ENCODE assay signal across 8 mouse cellular contexts in genomic region chr17:46162951-46163421, GRCm38 (mm10). TPM values are rescaled to one million over a fixed set of nuclear protein-coding genes. Genes with fewer than 3 reads are reported as not detected.
A peak's percentile ranks its signal among the peaks of the same experiment; 100 is the strongest.
DNase-seq lines count a peak whose midpoint lies in the region; TF ChIP-seq lines count a peak whose summit lies in the region.

No protein-coding gene starts in this region.

- peak overlapping the region; percentile 44; the same call in 1 of the 2 replicates for H3K4me3 ChIP-seq in heart, adult 2 months
- H3K4me3 ChIP-seq in heart, embryonic 10.5 days, result no peak overlapping the region
- peak overlapping the region; percentile 43; the same call in 1 of the 2 replicates for H3K4me3 ChIP-seq in kidney, adult 2 months (ENCODE audit: insufficient read depth, low read depth, low read length)

- 0 out of 2 replicates have a peak, but pooled peaks have one; percentile 12 for TF ChIP-seq EP300 in heart, adult 2 months (IDR thresholded peaks at IDR 0.05; ENCODE audit: insufficient read depth, low read depth, low read length)

- H3K27ac ChIP-seq in heart, adult 2 months, result peak overlapping the region; percentile 65
- H3K27ac ChIP-seq in heart, embryonic 10.5 days, result no peak overlapping the region
- H3K27ac ChIP-seq in kidney, adult 2 months (ENCODE audit: insufficient read depth, low read depth, low read length), result peak overlapping the region; percentile 74

- peak overlapping the region; percentile 40 for H3K9ac ChIP-seq in heart, adult 2 months (ENCODE audit: low read depth, low read length)

- WGBS in heart, adult 2 months, result 33% methylated on average over 9 of the region's 9 CpGs
- 76% methylated on average over 9 of the region's 9 CpGs for WGBS in heart, embryonic 10.5 days
- WGBS in kidney, adult 2 months, result 47% methylated on average over 9 of the region's 9 CpGs

- H3K36me3 ChIP-seq in heart, adult 2 months (ENCODE audit: control insufficient read depth, insufficient read depth, low read length), result no peaks in the 10 kb centered on the region; the same call in 1 of the 2 replicates
- H3K36me3 ChIP-seq in heart, embryonic 10.5 days, result peaks cover 50% of the 10 kb centered on the region
- H3K36me3 ChIP-seq in kidney, adult 2 months (ENCODE audit: control insufficient read depth, insufficient read depth, low read length), result no peaks in the 10 kb centered on the region

- no peaks in the 10 kb centered on the region for H3K79me2 ChIP-seq in heart, adult 2 months (replicated peaks; ENCODE audit: control insufficient read depth, insufficient read depth, low read length)

- H3K4me1 ChIP-seq in heart, adult 2 months (ENCODE audit: control insufficient read depth, insufficient read depth, low read length), result peaks cover 11% of the 10 kb centered on the region
- H3K4me1 ChIP-seq in heart, embryonic 10.5 days, result peaks cover 38% of the 10 kb centered on the region
- H3K4me1 ChIP-seq in kidney, adult 2 months (ENCODE audit: control insufficient read depth, insufficient read depth, low read length), result peaks cover 8% of the 10 kb centered on the region; the same call in 1 of the 2 replicates

- no peaks in the 10 kb centered on the region for H3K27me3 ChIP-seq in heart, adult 2 months (ENCODE audit: control insufficient read depth, insufficient read depth, low read length)
- no peaks in the 10 kb centered on the region for H3K27me3 ChIP-seq in heart, embryonic 10.5 days (ENCODE audit: insufficient read depth, poor library complexity, severe bottlenecking)
- H3K27me3 ChIP-seq in kidney, adult 2 months (replicated peaks; ENCODE audit: control insufficient read depth, insufficient read depth, low read length), result no peaks in the 10 kb centered on the region

- no peak for TF ChIP-seq POLR2A in heart, adult 2 months (IDR thresholded peaks at IDR 0.05; ENCODE audit: insufficient read depth, low read depth, low read length)
- TF ChIP-seq POLR2A in kidney, adult 2 months (IDR thresholded peaks at IDR 0.05; ENCODE audit: low read depth, low read length), result no peak

- TF ChIP-seq CTCF in heart, adult 2 months (IDR thresholded peaks at IDR 0.05), result no peak
- TF ChIP-seq CTCF in kidney, adult 2 months (conservative IDR thresholded peaks at IDR 0.05; ENCODE audit: insufficient read depth, insufficient read length, low read depth, low read length), result no peak

- H3K9me3 ChIP-seq in heart, embryonic 10.5 days, result no peaks in the 10 kb centered on the region

- intact Hi-C loops in heart, adult 2 months (cut with DNase I), result loop anchor here (10.0 kb wide), 1 partner anchor 428 kb away; the partner anchor contains the start of gene 1600014C23Rik

- peak in 1 of 2 experiments; percentile 56 for DNase-seq in heart, adult 2 months
- no peak for DNase-seq in heart, embryonic 10.5 days (ENCODE audit: low spot score)
- DNase-seq in adrenal gland, postnatal 36 days, result peak; percentile 37 to 49
- DNase-seq in kidney, adult 2 months, result peak; percentile 76
- peak; percentile 81 for DNase-seq in lung, postnatal 10 days
- peak; percentile 83 for DNase-seq in thymus, postnatal 0 days (ENCODE audit: low spot score)
- no peak for DNase-seq in layer of hippocampus, adult 8-10 months (ENCODE audit: low spot score in 2 of 2)
- no peak for DNase-seq in left cerebral cortex, adult 8-10 months (ENCODE audit: low spot score in 2 of 2)

RNA-seq across cellular contexts. Expression of gene Gtpbp2, which starts 2.2 kb away (rescaled TPM):
- total RNA-seq in heart, adult 2 months (2021), result 10 to 100 TPM; 55.2 to 57.3 TPM
- polyA plus RNA-seq in heart, adult 2 months (2012; rRNA removed), result 94.4 and 132 TPM in 2 replicates
- 32.3 and 34.9 TPM in 2 replicates for polyA plus RNA-seq in heart, embryonic 10.5 days (2016; fragmentation: Nextera tagmentation; extraction: Ambion mirVana)
- 10 to 100 TPM; 67.4 to 78.1 TPM for total RNA-seq in adrenal gland, postnatal 36 days (2021)
- polyA plus RNA-seq in kidney, adult 2 months (2012; rRNA removed), result 69.7 and 80.4 TPM in 2 replicates
- 31.4 and 37.6 TPM in 2 replicates for polyA plus RNA-seq in thymus, postnatal 0 days (2015; fragmentation: Nextera tagmentation; extraction: Ambion mirVana)
- total RNA-seq in layer of hippocampus, adult 8-10 months (2022), result 100 to 1,000 TPM; 114 to 165 (median 136) TPM
- 100 to 1,000 TPM in 3 of 4 experiments, 10 to 100 TPM in 1; 93.8 to 107 (median 103) TPM for total RNA-seq in left cerebral cortex, adult 8-10 months (2022)

RNA-seq across cellular contexts. Expression of gene Mad2l1bp, which starts 9.6 kb away (rescaled TPM):
- total RNA-seq in heart, adult 2 months (2021), result 10 to 100 TPM; 17.1 to 24.1 TPM
- polyA plus RNA-seq in heart, adult 2 months (2012; rRNA removed), result 21.0 and 27.1 TPM in 2 replicates
- polyA plus RNA-seq in heart, embryonic 10.5 days (2016; fragmentation: Nextera tagmentation; extraction: Ambion mirVana), result 39.9 and 41.6 TPM in 2 replicates
- 10 to 100 TPM; 19.7 to 20.1 TPM for total RNA-seq in adrenal gland, postnatal 36 days (2021)
- 17.3 and 19.2 TPM in 2 replicates for polyA plus RNA-seq in kidney, adult 2 months (2012; rRNA removed)
- 61.6 and 62.3 TPM in 2 replicates for polyA plus RNA-seq in thymus, postnatal 0 days (2015; fragmentation: Nextera tagmentation; extraction: Ambion mirVana)
- 10 to 100 TPM in 3 of 4 experiments, 1 to 10 TPM in 1; 10.0 to 12.4 (median 10.3) TPM for total RNA-seq in layer of hippocampus, adult 8-10 months (2022)
- total RNA-seq in left cerebral cortex, adult 8-10 months (2022), result 10 to 100 TPM; 13.0 to 15.8 (median 14.3) TPM

RNA-seq across cellular contexts. Expression of gene Rsph9, which starts 19.0 kb away (rescaled TPM):
- total RNA-seq in heart, adult 2 months (2021), result 1 to 10 TPM; 1.0 to 1.4 TPM
- 1.7 and 2.4 TPM in 2 replicates for polyA plus RNA-seq in heart, adult 2 months (2012; rRNA removed)
- polyA plus RNA-seq in heart, embryonic 10.5 days (2016; fragmentation: Nextera tagmentation; extraction: Ambion mirVana), result 5.1 and 7.3 TPM in 2 replicates
- 10 to 100 TPM in 1 of 2 experiments, 1 to 10 TPM in 1; 7.9 to 12.8 TPM for total RNA-seq in adrenal gland, postnatal 36 days (2021)
- polyA plus RNA-seq in kidney, adult 2 months (2012; rRNA removed), result 34.8 and 37.2 TPM in 2 replicates
- 2.0 and 2.7 TPM in 2 replicates for polyA plus RNA-seq in thymus, postnatal 0 days (2015; fragmentation: Nextera tagmentation; extraction: Ambion mirVana)
- total RNA-seq in layer of hippocampus, adult 8-10 months (2022), result 10 to 100 TPM; 24.8 to 32.8 (median 28.2) TPM
- total RNA-seq in left cerebral cortex, adult 8-10 months (2022), result 10 to 100 TPM; 17.8 to 21.3 (median 19.5) TPM

RNA-seq across cellular contexts. Expression of gene Polh, which starts 39.5 kb away (rescaled TPM):
- 1 to 10 TPM; 8.2 to 8.3 TPM for total RNA-seq in heart, adult 2 months (2021)
- polyA plus RNA-seq in heart, adult 2 months (2012; rRNA removed), result 3.5 and 4.6 TPM in 2 replicates
- polyA plus RNA-seq in heart, embryonic 10.5 days (2016; fragmentation: Nextera tagmentation; extraction: Ambion mirVana), result 8.3 and 12.2 TPM in 2 replicates
- 10 to 100 TPM; 43.3 to 45.3 TPM for total RNA-seq in adrenal gland, postnatal 36 days (2021)
- 3.8 and 4.0 TPM in 2 replicates for polyA plus RNA-seq in kidney, adult 2 months (2012; rRNA removed)
- 21.5 and 24.0 TPM in 2 replicates for polyA plus RNA-seq in thymus, postnatal 0 days (2015; fragmentation: Nextera tagmentation; extraction: Ambion mirVana)
- total RNA-seq in layer of hippocampus, adult 8-10 months (2022), result 1 to 10 TPM; 6.6 to 7.7 (median 6.9) TPM
- total RNA-seq in left cerebral cortex, adult 8-10 months (2022), result 1 to 10 TPM; 5.3 to 7.8 (median 6.8) TPM

RNA-seq across cellular contexts. Expression of gene Xpo5, which starts 39.6 kb away (rescaled TPM):
- total RNA-seq in heart, adult 2 months (2021), result 10 to 100 TPM; 21.5 to 22.0 TPM
- polyA plus RNA-seq in heart, adult 2 months (2012; rRNA removed), result 14.2 and 21.5 TPM in 2 replicates
- 33.5 and 42.8 TPM in 2 replicates for polyA plus RNA-seq in heart, embryonic 10.5 days (2016; fragmentation: Nextera tagmentation; extraction: Ambion mirVana)
- total RNA-seq in adrenal gland, postnatal 36 days (2021), result 10 to 100 TPM; 81.4 to 87.7 TPM
- 18.5 and 20.5 TPM in 2 replicates for polyA plus RNA-seq in kidney, adult 2 months (2012; rRNA removed)
- polyA plus RNA-seq in thymus, postnatal 0 days (2015; fragmentation: Nextera tagmentation; extraction: Ambion mirVana), result 25.2 and 26.8 TPM in 2 replicates
- total RNA-seq in layer of hippocampus, adult 8-10 months (2022), result 10 to 100 TPM; 39.5 to 54.2 (median 46.8) TPM
- 10 to 100 TPM; 38.3 to 42.7 (median 41.8) TPM for total RNA-seq in left cerebral cortex, adult 8-10 months (2022)

Comparison
In these comparisons a context has a peak if more than half of its experiments do, and no peak if none do; other contexts are left out.
1. DNase-seq: peak in adrenal gland, postnatal 36 days (2 of 2), kidney, adult 2 months (single experiment), lung, postnatal 10 days (single experiment) and thymus, postnatal 0 days (single experiment); none in heart, embryonic 10.5 days (single experiment), layer of hippocampus, adult 8-10 months (0 of 2) and left cerebral cortex, adult 8-10 months (0 of 2).